Mouse (Mus musculus) megakaryocyte, embryonic 14.5 days (primary cell): ENCODE results near the gene Mef2c. TPM values are rescaled to one million over a fixed set of nuclear protein-coding genes. Genes with fewer than 3 reads are reported as not detected.

ENCODE experiments used
- H3K27me3 ChIP-seq: replicated peaks from 2 replicates; pipeline ENCODE3; 2012; ENCODE audit warnings: inconsistent platforms
- H3K36me3 ChIP-seq: replicated peaks from 2 replicates; pipeline ENCODE3; 2012; ENCODE audit warnings: low read length, inconsistent platforms, mixed read lengths
- H3K4me1 ChIP-seq: 2 replicates; pipeline ENCODE4 v1.6.1; 2012; ENCODE audit warnings: inconsistent platforms
- H3K4me3 ChIP-seq: replicated peaks from 2 replicates; pipeline ENCODE3; 2012; ENCODE audit warnings: moderate library complexity, mild to moderate bottlenecking, inconsistent platforms
- H3K9me3 ChIP-seq: 2 replicates; pipeline ENCODE4 v1.6.1; 2012; ENCODE audit warnings: inconsistent platforms
- FLI1 ChIP-seq: IDR thresholded peaks from 2 replicates; pipeline ENCODE4 v1.6.1; 2012; ENCODE audit warnings: low read length, inconsistent platforms, mixed read lengths
- GATA1 ChIP-seq: IDR thresholded peaks from 3 replicates; pipeline ENCODE4 v1.6.1; 2012; ENCODE audit warnings: mixed read lengths, low read length, inconsistent platforms, borderline replicate concordance
- polyA plus RNA-seq: library from polyadenylated mRNA; stranded (reverse); fragments of >175 nt; gene quantifications from 2 replicates; pipeline ENCODE4 v1.2.3, GENCODE M21; 2012; ENCODE audit warnings: low replicate concordance; ENCODE audit not compliant: insufficient read depth

The Mef2c gene
- polyA plus RNA-seq, 1 experiment = 31.6 TPM

DNA sequence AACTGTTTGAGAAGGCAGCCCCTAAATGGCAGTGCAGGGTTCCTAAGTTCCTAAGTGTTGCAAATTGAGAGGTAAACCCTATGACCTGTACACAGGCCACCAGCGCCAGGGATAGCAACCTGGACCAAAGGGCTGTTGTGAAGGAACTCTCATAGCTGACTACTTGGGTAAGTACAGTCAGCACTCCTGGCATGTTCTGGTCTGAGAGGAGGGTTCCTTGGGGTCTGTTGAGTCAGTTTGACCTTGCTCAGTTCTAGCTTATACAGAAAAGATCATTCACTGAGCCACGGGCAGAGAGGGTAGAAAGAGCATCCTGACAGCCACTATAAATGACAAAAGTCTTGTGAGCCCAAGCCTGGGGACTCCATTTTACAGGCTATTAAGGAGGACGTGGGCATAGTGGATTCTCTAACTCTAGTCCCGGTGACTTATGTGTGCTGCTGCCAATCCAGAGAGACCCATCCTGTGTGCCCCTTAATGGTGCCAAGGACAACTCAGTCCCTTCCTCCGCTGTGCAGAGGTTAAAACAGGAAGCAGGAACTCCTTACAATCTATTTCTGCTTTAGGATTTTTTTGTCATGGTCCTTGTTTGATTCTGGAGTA is 209.0 kb downstream of the Mef2c start:
- H3K4me1 ChIP-seq = peaks cover 27% of the 10 kb centered on the region
- no peak for TF ChIP-seq FLI1
- no peak for TF ChIP-seq GATA1
- no peaks in the 10 kb centered on the region for H3K9me3 ChIP-seq
- no peaks in the 10 kb centered on the region for H3K36me3 ChIP-seq
- H3K27me3 ChIP-seq = peaks cover 65% of the 10 kb centered on the region
- H3K4me3 ChIP-seq = no peak overlapping the region

DNA sequence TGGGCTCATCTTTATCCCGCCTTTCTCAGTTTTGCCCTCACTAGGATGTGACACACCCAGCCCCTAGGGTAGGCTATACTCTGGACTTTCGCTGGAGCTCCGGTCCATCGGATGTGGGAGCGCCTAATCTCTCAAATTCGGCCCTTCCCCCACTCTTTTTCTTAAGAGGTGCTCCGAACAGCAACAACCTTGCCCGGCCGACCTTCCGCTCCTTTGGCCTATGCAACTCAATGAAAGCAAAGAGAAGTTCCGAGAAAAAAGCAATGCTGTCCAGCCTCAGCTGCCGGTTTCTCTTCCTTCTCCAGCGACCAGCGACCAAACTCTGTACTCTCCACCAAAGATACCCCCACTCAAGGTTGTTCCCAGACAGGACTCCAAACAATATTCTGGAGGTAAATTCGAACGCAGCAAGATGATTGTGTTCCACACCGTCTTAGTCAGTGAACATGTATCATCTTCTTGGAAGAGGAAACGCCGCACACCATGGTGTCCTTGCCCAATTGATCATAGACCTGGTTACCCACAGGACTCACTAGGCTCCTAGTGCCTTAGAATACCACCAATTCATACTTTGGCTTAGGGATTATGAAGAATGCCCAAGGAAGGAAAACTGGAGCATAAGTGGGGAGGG is 209.9 kb downstream of the Mef2c start:
- Histone ChIP-seq H3K4me3 (peak overlapping the region; percentile 74), H3K4me1 (peaks cover 27% of the 10 kb centered on the region), H3K27me3 (peaks cover 74% of the 10 kb centered on the region), H3K9me3 (no peaks in the 10 kb centered on the region), H3K36me3 (no peaks in the 10 kb centered on the region)
- TF ChIP-seq GATA1 (no peak), FLI1 (no peak)

DNA sequence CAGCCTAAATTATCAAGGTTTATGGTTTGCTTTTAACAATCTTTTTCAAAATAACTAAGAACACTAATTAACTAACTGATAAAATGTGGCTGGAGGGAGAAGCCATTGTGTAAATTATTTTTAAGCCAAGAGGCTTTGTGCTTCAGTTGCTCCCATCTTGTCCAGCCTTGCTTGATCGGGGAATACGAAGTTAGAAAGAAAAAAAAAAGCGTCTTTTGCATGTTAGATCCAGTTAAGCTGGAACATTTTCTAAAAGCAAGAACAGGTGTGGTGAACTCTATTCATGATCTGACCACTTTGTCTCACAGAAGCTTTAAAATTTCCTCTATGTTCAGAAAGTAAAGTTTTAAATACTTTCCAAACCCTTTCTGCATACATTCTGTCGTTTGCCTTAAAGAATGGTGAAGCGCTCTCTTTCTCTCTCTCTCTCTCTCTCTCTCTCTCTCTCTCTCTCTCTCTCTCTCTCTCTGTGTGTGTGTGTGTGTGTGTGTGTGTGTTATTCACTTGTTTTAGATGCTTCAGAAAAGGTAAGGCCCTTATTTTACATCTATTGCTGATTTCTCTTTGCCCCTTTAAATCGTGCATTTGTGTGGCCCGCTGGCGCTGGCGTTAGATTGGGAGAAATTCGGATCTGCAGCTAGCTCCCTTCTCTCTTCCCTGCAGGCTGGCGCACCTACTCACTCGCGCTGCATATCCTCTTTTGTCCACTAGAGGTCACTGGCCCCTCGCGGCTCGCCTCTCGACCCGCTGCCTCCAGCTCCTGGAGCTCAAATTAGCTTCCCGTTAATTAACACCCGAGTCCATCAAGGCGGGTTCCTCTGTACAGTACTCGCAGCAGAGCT is 210.9 kb downstream of the Mef2c start:
- no peak for TF ChIP-seq FLI1
- TF ChIP-seq GATA1 = no peak
- Histone ChIP-seq H3K4me1 (peaks cover 29% of the 10 kb centered on the region), H3K9me3 (no peaks in the 10 kb centered on the region), H3K36me3 (no peaks in the 10 kb centered on the region), H3K4me3 (peak overlapping the region; percentile 81), H3K27me3 (peaks cover 84% of the 10 kb centered on the region)

DNA sequence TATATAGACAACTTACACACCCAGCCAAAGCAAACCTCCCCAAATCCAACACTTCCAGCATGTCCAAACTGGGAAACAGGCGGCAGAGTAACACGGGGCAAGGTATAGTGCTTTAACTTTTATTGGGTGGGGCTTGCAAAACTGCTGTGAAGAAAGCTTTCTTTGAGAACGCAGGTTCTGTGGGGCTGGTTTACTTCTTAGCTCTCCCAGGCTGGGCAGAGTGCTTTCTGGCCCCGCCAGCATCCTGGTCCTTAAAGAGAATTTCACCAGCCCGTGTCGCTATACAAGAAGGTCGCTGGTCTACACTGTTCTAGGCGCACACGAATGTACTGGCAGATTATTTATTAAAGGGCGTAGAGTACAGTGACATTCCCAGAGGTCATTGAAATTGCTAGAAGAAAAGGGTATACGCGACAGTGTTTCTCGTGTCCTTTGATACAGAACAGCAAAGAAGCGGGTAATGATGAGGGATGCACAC is 211.5 kb downstream of the Mef2c start:
- no peak for TF ChIP-seq FLI1
- TF ChIP-seq GATA1 = no peak
- Histone ChIP-seq H3K4me3 (peak overlapping the region; percentile 81), H3K4me1 (peaks cover 36% of the 10 kb centered on the region), H3K9me3 (no peaks in the 10 kb centered on the region), H3K36me3 (no peaks in the 10 kb centered on the region), H3K27me3 (peaks cover 90% of the 10 kb centered on the region)

GRCm38 (mm10) chr13:83715971-83716615 is 212.3 kb downstream of the Mef2c start:
- Histone ChIP-seq H3K4me1 (peaks cover 43% of the 10 kb centered on the region), H3K36me3 (no peaks in the 10 kb centered on the region), H3K27me3 (peaks cover 90% of the 10 kb centered on the region), H3K4me3 (peak overlapping the region; percentile 62), H3K9me3 (no peaks in the 10 kb centered on the region)
- TF ChIP-seq GATA1 = no peak
- no peak for TF ChIP-seq FLI1
